Mouse (Mus musculus) CH12.LX (cell line): ENCODE data around the gene Cacna1c.

Experiments
- CHD1 ChIP-seq: IDR thresholded peaks from 2 replicates; pipeline ENCODE4 v1.6.1; 2012; ENCODE audit warnings: low read depth, low read length, improper control_type of control experiment, inconsistent platforms
- CTCF ChIP-seq, 2 experiments: IDR thresholded peaks in 1 of 2; conservative IDR thresholded peaks in 1 of 2; 2 replicates each; pipeline ENCODE4 v1.5.1; 2011 to 2012; ENCODE audit warnings: low read depth in 2 of 2, low read length in 2 of 2, improper control_type of control experiment in 1 of 2, inconsistent platforms in 1 of 2, mild to moderate bottlenecking in 1 of 2, moderate library complexity in 1 of 2
- MAFK ChIP-seq: IDR thresholded peaks from 2 replicates; pipeline ENCODE4 v1.6.1; 2011; ENCODE audit warnings: low read length, improper control_type of control experiment; ENCODE audit not compliant: insufficient replicate concordance

GRCm38 (mm10) chr6:119062695-119063094 lies 133.5 kb downstream of the Cacna1c start:
- TF ChIP-seq CHD1 (no peak), MAFK (no peak), CTCF (conservative IDR thresholded peaks at IDR 0.05 in 1 of 2, IDR thresholded peaks at IDR 0.05 in 1 of 2; ENCODE audit: low read depth in 2 of 2, low read length in 2 of 2) (no peak)
